Mouse (Mus musculus): Measurements from ENCODE around the gene Fcmr. TPM values are rescaled to one million over a fixed set of nuclear protein-coding genes. Genes with fewer than 3 reads are reported as not detected.

Fcmr gene
- not detected in 2 replicates for polyA plus RNA-seq (2015; fragmentation: Nextera tagmentation; extraction: Ambion mirVana)

DNA sequence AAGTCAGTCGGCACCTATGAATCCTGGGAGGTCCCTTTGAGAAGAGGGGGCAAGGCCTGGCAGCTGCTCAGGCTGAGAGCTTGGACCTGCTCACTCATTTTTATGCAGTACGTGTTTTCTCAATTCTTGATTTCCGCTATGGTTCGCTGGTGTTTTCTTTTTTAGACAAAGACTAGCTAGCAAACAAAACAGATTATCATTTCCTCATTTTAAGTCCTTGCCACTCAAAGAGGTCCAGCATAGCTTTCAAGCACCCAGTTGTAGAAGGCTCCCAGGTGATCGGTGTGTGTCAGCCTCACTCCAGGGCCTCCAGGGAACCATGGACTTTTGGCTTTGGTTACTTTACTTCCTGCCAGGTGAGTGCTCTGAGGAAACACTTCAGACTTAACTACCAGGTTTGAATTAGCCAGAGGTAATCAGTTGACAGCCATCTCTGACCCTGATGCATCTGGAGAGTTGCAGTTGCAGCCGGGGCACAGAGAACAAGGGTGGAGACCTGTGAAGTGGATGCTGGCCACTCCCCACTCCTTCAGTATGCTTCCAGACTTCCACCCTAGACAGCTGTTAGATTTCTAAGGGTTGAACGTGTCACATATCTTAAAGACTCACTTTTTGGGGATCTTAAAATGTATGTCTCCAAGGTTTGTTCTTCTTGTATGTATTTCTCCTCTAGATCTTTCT is at the start of gene Fcmr:
Gene Fcmr (plus strand): TSS at position 129 of the 681 bp plus-strand sequence.
- Histone ChIP-seq H3K4me3 (replicated peaks) (no peak within 1 kb of the TSS), H3K4me1 (replicated peaks) (no peaks in the 10 kb centered on the region), H3K4me2 (no peak within 1 kb of the TSS), H3K27me3 (no peaks in the 10 kb centered on the region), H3K27ac (no peak within 1 kb of the TSS), H3K36me3 (no peaks in the 10 kb centered on the region), H3K9me3 (replicated peaks) (no peaks in the 10 kb centered on the region), H3K9ac (no peak within 1 kb of the TSS)
- 66% methylated on average over 7 of the region's 7 CpGs for WGBS (ENCODE audit: insufficient replicate concordance)
- no peak for DNase-seq
- ATAC-seq (ENCODE audit: low read depth), result no peak

DNA sequence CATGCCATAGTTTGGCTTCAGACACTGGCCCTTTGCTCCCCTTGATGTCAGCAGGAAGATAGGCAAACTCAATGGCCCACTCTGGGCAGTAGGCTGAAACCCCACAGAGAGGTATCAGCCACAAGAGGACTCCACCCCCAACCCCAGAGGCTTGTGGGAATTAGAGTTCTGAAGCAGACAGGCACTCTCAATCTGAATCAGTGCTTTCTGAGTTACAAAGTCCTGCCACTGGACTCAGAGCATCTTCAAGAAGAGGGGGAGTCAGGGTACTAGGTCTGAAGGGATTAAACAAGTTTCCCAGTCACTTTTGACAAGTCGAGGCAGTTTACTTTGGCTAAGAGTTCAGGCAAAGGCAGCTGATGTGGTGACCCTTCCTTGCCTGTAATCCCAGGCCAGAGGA is 45.7 kb upstream of the Fcmr start:
- ATAC-seq (ENCODE audit: low read depth) (no peak), DNase-seq (no peak)
- Histone ChIP-seq H3K36me3 (no peaks in the 10 kb centered on the region), H3K4me2 (no peak overlapping the region), H3K27me3 (no peaks in the 10 kb centered on the region), H3K4me1 (replicated peaks) (0 out of 2 replicates have a peak, but pooled peaks cover 5% of the 10 kb centered on the region), H3K4me3 (replicated peaks) (no peak overlapping the region), H3K9me3 (replicated peaks) (no peaks in the 10 kb centered on the region), H3K9ac (no peak overlapping the region), H3K27ac (no peak overlapping the region)
- WGBS (ENCODE audit: insufficient replicate concordance), result 54% methylated on average over 1 of the region's 1 CpGs

DNA sequence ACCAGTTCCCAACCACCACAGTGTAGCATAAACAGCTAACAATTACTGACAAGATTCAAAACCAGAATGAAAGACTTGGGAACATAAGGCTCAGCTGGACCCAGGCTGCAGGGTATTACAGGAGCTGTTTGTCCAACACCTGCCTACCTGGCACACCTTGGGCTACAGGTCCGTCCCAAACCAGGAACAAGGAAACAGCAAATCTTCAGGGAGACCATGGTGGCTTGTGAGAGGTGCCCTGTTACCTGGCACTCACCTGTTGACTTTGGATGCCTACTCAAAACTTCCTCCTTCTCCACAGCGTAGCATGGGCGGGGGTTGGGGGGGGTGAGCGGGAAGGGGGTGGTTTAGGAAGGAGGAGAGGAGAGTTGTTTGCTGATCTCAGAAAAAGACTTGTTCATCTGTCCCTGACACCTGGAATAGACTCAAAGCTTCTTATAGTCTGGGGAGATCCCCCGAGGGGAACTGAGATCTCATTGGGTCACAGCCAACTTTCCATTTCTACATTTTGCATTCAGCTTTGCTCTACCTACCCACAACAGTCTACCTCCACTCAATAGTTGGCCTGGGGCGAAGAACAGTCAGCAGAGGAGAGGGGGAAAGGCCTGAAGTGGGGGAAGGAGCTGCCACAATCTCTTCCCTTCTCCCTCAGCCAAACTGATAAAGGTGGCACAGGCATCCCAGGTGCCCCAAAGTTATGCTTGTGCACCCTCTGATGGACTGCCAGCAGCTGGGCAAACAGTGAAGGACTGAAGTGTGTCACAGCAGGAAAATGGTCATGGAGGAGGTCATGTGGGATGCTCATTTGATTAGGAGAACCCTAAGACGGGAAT is 44.9 kb upstream of the Fcmr start:
- H3K27me3 ChIP-seq, result no peaks in the 10 kb centered on the region
- 63% methylated on average over 7 of the region's 7 CpGs for WGBS (ENCODE audit: insufficient replicate concordance)
- ATAC-seq (ENCODE audit: low read depth), result no peak
- H3K36me3 ChIP-seq, result no peaks in the 10 kb centered on the region
- H3K4me3 ChIP-seq (replicated peaks), result no peak overlapping the region
- no peak overlapping the region for H3K4me2 ChIP-seq
- DNase-seq, result no peak
- H3K9me3 ChIP-seq (replicated peaks), result no peaks in the 10 kb centered on the region
- H3K9ac ChIP-seq, result no peak overlapping the region
- 0 out of 2 replicates have a peak, but pooled peaks cover 5% of the 10 kb centered on the region for H3K4me1 ChIP-seq (replicated peaks)
- no peak overlapping the region for H3K27ac ChIP-seq

DNA sequence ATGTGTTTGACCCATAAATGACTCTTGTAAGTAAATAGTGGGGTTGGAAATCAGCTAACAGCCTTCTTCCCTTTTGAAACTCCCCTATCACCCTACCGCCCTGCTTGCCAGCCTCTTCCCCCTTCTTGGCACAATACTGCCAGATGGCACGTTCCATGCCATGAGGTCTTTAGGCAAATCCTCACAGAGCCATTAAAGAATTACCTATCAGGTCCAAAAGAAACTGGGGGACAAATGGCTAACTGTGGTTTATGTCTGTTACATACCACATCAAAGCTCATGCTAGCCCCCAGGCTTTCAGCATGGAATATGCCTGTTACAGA is 44.4 kb upstream of the Fcmr start:
- ATAC-seq (ENCODE audit: low read depth) (no peak), DNase-seq (no peak)
- H3K4me2 ChIP-seq, result no peak overlapping the region
- H3K27me3 ChIP-seq, result no peaks in the 10 kb centered on the region
- peak overlapping the region; percentile 76 for H3K27ac ChIP-seq
- WGBS (ENCODE audit: insufficient replicate concordance), result 73% methylated on average over 2 of the region's 2 CpGs
- no peak overlapping the region for H3K4me3 ChIP-seq (replicated peaks)
- H3K9me3 ChIP-seq (replicated peaks), result no peaks in the 10 kb centered on the region
- H3K4me1 ChIP-seq (replicated peaks), result 0 out of 2 replicates have a peak, but pooled peaks cover 5% of the 10 kb centered on the region
- H3K9ac ChIP-seq, result no peak overlapping the region
- no peaks in the 10 kb centered on the region for H3K36me3 ChIP-seq

DNA sequence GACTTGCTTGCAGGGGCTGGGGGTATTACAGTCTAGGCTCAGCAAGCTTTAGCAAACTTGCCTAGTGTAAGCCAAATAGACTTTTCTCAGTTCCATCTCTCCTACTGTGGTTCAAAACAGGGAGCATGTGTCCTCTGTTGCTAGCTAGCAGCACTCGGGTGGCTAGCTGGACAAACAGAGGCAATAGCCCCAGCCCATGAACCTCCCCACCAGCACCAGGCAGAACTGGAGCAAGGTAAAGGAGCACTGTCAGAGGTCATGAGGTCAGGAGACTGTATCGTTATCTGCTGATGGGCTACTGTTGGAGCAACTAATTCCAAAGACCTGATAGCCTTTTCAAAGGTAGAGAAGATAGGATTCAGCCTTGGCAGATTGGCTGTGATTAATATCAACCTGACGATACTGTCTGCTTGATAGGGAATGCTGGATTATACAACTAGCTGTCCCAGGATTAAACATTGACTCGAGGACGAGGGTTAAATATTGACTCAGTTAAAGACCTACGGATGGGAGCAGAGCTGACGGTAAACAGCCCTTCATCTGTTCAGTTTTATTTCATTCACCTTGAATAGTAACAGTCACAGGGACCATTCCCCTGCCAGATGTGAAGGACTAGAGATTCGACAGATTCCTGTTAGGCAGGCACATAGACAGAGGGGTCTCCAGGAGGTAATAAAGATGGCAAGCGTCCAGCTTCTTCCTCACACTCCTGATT is 43.4 kb upstream of the Fcmr start:
- Histone ChIP-seq H3K27me3 (no peaks in the 10 kb centered on the region), H3K4me2 (no peak overlapping the region), H3K4me3 (replicated peaks) (no peak overlapping the region), H3K9me3 (replicated peaks) (no peaks in the 10 kb centered on the region), H3K36me3 (no peaks in the 10 kb centered on the region), H3K9ac (no peak overlapping the region), H3K4me1 (replicated peaks) (0 out of 2 replicates have a peak, but pooled peaks cover 5% of the 10 kb centered on the region), H3K27ac (peak overlapping the region; percentile 76)
- peak; percentile 80 for ATAC-seq (ENCODE audit: low read depth)
- WGBS (ENCODE audit: insufficient replicate concordance), result 58% methylated on average over 9 of the region's 9 CpGs
- DNase-seq, result no peak

DNA sequence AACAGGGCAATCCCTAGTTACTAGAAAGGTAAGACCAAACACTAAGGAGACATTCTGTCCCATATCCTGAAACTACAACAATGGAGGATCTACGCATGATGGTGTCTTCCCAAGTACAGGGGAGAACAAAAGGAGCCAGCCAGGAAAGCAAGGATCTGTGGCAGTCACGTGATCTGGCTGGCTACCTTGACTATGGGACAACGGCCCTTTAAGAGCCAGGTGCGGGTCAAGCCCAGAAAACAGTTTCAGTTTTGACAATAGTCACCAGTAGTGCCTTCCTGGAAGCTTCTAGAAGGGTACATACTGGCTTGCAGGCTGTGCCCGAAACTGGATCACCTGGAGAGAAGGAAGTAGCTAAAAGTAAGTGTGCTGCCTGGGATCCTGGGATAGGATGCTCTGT is 39.0 kb upstream of the Fcmr start, which contains the start of gene Pigr:
Gene Pigr (plus strand): TSS at position 237 of the 400 bp plus-strand sequence.
- H3K9me3 ChIP-seq (replicated peaks), result no peaks in the 10 kb centered on the region
- H3K9ac ChIP-seq, result no peak within 1 kb of the TSS
- no peaks in the 10 kb centered on the region for H3K27me3 ChIP-seq
- DNase-seq, result no peak
- no peak for ATAC-seq (ENCODE audit: low read depth)
- no peak within 1 kb of the TSS for H3K27ac ChIP-seq
- H3K36me3 ChIP-seq, result no peaks in the 10 kb centered on the region
- H3K4me2 ChIP-seq, result no peak within 1 kb of the TSS
- peaks cover 8% of the 10 kb centered on the region; the same call in 1 of the 2 replicates for H3K4me1 ChIP-seq (replicated peaks)
- no peak within 1 kb of the TSS for H3K4me3 ChIP-seq (replicated peaks)
- 61% methylated on average over 5 of the region's 5 CpGs for WGBS (ENCODE audit: insufficient replicate concordance)

DNA sequence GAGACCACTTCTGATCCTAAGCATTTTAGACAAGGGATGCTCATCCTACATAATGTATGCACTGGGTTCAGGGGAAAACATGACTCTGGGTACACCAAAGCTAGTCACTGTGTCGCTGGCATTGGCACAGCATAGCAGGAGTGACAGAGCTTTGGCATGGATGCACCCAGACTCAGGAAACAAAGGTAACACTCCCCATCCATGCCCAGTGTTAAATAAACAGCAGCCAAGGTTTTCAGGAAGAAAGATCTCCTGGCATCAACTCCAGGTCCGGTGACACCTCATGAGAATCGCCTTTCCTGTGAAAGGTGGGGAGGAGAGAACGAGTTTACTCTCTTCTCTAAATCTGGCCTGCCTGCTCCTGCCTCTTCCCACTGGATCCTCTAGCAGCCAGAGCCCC is 36.8 kb upstream of the Fcmr start:
- Histone ChIP-seq H3K9ac (no peak overlapping the region), H3K4me1 (replicated peaks) (peaks cover 11% of the 10 kb centered on the region; the same call in 1 of the 2 replicates), H3K36me3 (no peaks in the 10 kb centered on the region), H3K4me3 (replicated peaks) (no peak overlapping the region), H3K4me2 (no peak overlapping the region), H3K27ac (no peak overlapping the region), H3K9me3 (replicated peaks) (no peaks in the 10 kb centered on the region), H3K27me3 (no peaks in the 10 kb centered on the region)
- 58% methylated on average over 4 of the region's 4 CpGs for WGBS (ENCODE audit: insufficient replicate concordance)
- ATAC-seq (ENCODE audit: low read depth) (no peak), DNase-seq (no peak)

DNA sequence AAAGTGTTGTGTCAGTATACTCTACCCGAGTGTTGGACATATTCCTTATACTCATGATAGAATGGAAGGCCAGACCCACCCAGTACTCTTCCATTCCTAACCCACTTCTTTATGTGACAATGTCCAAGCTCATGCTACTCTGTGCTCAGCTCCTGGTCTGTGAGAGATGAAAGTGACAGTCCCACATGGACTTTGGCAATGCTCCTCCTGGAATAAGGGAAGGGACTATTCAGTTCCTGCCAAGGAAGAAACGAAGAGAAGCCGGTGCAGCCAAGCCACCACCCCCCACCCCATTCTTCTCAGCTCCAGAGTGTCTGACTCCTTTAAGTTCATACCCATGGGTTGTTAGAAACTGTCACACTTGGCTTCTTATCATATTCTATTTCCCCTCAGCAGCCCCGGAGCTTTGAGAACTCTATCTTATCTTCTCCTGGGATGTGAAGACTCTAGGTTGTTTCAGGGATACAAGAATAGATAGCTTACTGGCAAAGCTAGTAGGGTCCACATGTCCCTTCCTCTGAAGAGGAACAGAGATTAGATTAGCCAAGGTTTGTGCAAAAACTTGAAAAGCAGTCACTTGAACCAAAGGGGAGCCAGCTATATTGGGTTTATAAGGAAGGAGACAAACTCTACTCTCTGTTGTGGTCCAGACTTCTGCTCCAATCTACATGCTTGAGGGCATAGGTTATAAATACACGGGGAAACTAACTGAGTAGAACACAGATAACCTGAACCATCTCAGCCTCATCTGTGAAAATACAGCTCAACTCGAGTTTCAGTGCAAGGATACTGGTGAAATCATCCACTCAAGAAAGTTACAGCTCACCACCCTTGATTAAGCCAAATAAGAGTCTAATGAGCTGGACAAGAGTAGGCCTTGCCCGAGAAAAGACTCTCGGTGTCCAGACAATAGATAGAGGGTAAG is 35.3 kb upstream of the Fcmr start:
- no peak overlapping the region for H3K4me3 ChIP-seq (replicated peaks)
- no peak overlapping the region for H3K27ac ChIP-seq
- no peaks in the 10 kb centered on the region for H3K36me3 ChIP-seq
- no peak overlapping the region for H3K4me2 ChIP-seq
- H3K9me3 ChIP-seq (replicated peaks), result no peaks in the 10 kb centered on the region
- WGBS (ENCODE audit: insufficient replicate concordance), result 33% methylated on average over 8 of the region's 8 CpGs
- H3K4me1 ChIP-seq (replicated peaks), result peaks cover 11% of the 10 kb centered on the region; the same call in 1 of the 2 replicates
- peak; percentile 48; the same call in 1 of the 2 replicates for ATAC-seq (ENCODE audit: low read depth)
- H3K27me3 ChIP-seq, result no peaks in the 10 kb centered on the region
- no peak for DNase-seq
- no peak overlapping the region for H3K9ac ChIP-seq

DNA sequence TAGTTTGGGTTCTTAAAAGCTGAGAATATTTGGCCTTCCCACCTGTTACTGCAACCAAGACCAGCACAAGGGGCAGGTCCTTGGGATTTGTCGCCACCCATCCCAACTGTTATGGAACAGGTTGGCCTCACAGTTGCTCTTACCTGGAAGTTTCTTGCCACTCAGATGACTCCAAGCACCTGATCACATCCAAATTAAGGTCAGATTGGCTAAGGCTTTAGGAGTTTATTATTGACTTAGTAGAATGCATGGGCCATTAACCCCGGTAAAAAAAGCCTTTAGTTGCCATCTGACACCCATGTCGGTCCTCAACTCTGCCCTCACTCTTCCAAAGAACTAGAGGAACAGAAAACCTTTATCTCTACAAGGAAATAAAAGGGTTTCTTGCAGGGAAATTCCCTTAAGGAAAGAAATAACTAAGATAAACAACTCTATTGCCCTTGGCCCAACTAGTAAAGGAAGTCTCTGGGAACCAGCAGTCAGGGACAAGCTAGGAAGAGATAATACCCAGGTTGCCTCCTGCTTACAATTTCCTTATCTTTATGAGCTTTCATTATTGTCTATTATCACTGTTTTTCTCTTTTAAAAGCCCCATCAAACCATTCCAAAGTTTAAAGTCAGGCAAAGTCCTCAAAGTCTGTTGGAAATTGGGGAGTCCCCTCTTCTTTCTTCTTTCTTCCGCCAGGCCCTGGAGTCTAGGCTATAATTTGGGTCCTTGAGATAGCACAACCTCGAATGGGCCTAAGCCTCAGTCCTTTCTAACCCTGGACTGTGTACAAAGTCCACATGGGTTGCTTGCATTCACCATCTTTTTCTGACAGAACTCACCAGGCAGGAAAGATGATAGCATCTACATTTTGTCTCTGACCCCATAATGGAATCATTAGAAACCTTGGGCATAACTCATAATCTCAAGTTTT is 33.0 kb upstream of the Fcmr start:
- Histone ChIP-seq H3K4me1 (replicated peaks) (peaks cover 11% of the 10 kb centered on the region; the same call in 1 of the 2 replicates), H3K4me2 (no peak overlapping the region), H3K27me3 (no peaks in the 10 kb centered on the region), H3K4me3 (replicated peaks) (no peak overlapping the region), H3K36me3 (no peaks in the 10 kb centered on the region), H3K27ac (no peak overlapping the region), H3K9ac (no peak overlapping the region), H3K9me3 (replicated peaks) (no peaks in the 10 kb centered on the region)
- no peak for DNase-seq
- WGBS (ENCODE audit: insufficient replicate concordance), result 56% methylated on average over 5 of the region's 5 CpGs
- ATAC-seq (ENCODE audit: low read depth), result no peak
